Mouse (Mus musculus): ENCODE measurements around the gene Mknk1. TPM values are rescaled to one million over a fixed set of nuclear protein-coding genes. Genes with fewer than 3 reads are reported as not detected.

Mknk1 gene
- polyA plus RNA-seq, 1 experiment from 2014 or later: 20.4 TPM

DNA sequence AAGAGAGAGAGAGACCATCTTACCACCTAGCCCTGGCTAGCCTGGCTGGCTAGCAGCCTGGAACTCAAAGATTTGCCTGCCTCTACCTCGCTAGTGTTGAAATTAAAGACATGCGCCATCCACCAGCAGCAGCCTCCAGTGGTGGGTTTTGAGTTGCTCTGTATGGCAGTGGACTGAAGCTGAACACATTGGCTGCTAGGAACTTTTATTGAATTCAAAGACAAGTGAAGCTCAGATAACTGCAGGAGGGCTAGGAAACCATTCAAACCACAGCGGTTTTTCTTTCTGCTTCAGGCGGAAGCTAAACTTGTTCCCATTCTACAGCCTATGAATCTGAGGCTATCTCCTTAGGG is 11.5 kb upstream of the Mknk1 start:
- Histone ChIP-seq H3K4me2 (ENCODE audit: low read length) (peak overlapping the region; percentile 76), H3K4me3 (replicated peaks; ENCODE audit: low read depth, low read length) (peak overlapping the region; percentile 76), H3K27ac (peak overlapping the region; percentile 93), H3K9me3 (replicated peaks; ENCODE audit: low read length) (no peaks in the 10 kb centered on the region), H3K27me3 (ENCODE audit: insufficient read depth, low read length) (no peaks in the 10 kb centered on the region), H3K9ac (ENCODE audit: low read depth, low read length) (peak overlapping the region; percentile 85), H3K4me1 (replicated peaks; ENCODE audit: insufficient read depth, low read length) (0 out of 2 replicates have a peak, but pooled peaks cover 6% of the 10 kb centered on the region), H3K36me3 (ENCODE audit: insufficient read depth, low read length) (0 out of 2 replicates have a peak, but pooled peaks cover 9% of the 10 kb centered on the region)
- ATAC-seq (replicated peaks; ENCODE audit: low FRiP score, low read depth) (no peak), DNase-seq (ENCODE audit: low spot score) (no peak)
- WGBS: 7% methylated on average over 4 of the region's 4 CpGs
- TF ChIP-seq CTCF (IDR thresholded peaks at IDR 0.05; ENCODE audit: low read depth): no peak

DNA sequence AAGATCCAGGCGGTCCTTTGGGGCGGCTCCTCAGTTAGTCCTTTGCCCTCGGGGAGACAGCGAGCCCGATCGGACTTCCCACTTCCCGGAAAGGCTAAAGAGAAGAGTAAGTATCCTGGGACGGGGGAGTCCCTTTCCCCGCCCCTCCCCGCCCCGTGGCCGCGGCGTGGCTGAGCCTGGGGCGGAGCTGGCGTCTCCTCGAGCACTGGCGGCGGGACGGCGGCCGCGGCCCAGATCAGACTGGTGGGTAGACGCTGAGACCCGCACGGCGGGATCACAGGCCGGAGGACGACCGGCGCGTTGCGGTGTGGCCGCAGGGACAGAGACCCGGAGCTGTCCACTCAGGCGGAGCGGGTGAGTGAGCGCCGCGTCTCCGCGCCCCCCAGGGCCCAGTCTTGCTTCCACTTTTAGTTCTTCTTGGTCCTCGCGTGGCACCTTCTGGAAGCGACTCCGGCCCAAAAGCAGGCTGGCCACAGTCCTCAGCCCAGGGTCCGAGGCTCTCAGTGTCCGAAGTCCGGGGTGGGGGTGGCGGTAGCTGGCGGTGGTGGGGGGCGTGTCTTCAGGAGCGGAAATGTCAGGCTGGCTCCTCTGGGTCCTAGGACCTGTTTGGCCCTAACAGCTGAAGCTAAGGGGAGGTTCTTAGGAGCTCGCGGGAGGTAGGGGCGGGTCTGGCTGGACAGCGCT is 11.0 kb upstream of the Mknk1 start, which contains the start of gene Mob3c:
TSS of gene Mob3c (plus strand) at position 205 of the 684 bp plus-strand sequence.
- DNase-seq (ENCODE audit: low spot score): peak; percentile 95
- no peaks in the 10 kb centered on the region for H3K27me3 ChIP-seq (ENCODE audit: insufficient read depth, low read length)
- H3K36me3 ChIP-seq (ENCODE audit: insufficient read depth, low read length): 0 out of 2 replicates have a peak, but pooled peaks cover 9% of the 10 kb centered on the region
- peak within 1 kb of the TSS; percentile 76 for H3K4me2 ChIP-seq (ENCODE audit: low read length)
- peak within 1 kb of the TSS; percentile 93 for H3K27ac ChIP-seq
- H3K4me1 ChIP-seq (replicated peaks; ENCODE audit: insufficient read depth, low read length): 0 out of 2 replicates have a peak, but pooled peaks cover 6% of the 10 kb centered on the region
- peak; percentile 94 for ATAC-seq (replicated peaks; ENCODE audit: low FRiP score, low read depth)
- no peaks in the 10 kb centered on the region for H3K9me3 ChIP-seq (replicated peaks; ENCODE audit: low read length)
- WGBS: under 1% methylated on average over 56 of the region's 57 CpGs
- TF ChIP-seq CTCF (IDR thresholded peaks at IDR 0.05; ENCODE audit: low read depth): no peak
- peak within 1 kb of the TSS; percentile 85 for H3K9ac ChIP-seq (ENCODE audit: low read depth, low read length)
- peak within 1 kb of the TSS; percentile 76 for H3K4me3 ChIP-seq (replicated peaks; ENCODE audit: low read depth, low read length)

DNA sequence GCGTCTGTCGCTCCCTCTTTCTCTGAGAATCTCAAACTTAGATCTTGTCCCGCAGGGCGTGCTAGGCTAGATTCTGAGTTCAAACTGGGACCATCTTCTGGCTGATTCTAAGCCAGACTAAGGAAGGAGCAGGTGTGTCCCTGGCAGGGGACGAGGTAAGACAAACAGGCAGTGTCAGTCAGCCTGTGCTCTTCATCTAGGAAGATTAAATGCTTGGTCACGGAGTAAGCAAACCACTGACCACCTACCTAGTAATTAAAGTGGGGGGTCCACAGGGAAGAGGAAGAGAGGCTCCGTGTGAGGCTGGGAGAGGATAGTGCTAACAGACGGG is 10.5 kb upstream of the Mknk1 start:
- Histone ChIP-seq H3K27me3 (ENCODE audit: insufficient read depth, low read length) (no peaks in the 10 kb centered on the region), H3K27ac (no peak overlapping the region), H3K9ac (ENCODE audit: low read depth, low read length) (peak overlapping the region; percentile 27; the same call in 1 of the 2 replicates), H3K9me3 (replicated peaks; ENCODE audit: low read length) (no peaks in the 10 kb centered on the region), H3K4me2 (ENCODE audit: low read length) (peak overlapping the region; percentile 76), H3K4me3 (replicated peaks; ENCODE audit: low read depth, low read length) (peak overlapping the region; percentile 76), H3K36me3 (ENCODE audit: insufficient read depth, low read length) (0 out of 2 replicates have a peak, but pooled peaks cover 9% of the 10 kb centered on the region), H3K4me1 (replicated peaks; ENCODE audit: insufficient read depth, low read length) (0 out of 2 replicates have a peak, but pooled peaks cover 6% of the 10 kb centered on the region)
- 4% methylated on average over 8 of the region's 8 CpGs for WGBS
- ATAC-seq (replicated peaks; ENCODE audit: low FRiP score, low read depth) (peak; percentile 34), DNase-seq (ENCODE audit: low spot score) (no peak)
- TF ChIP-seq CTCF (IDR thresholded peaks at IDR 0.05; ENCODE audit: low read depth): no peak

DNA sequence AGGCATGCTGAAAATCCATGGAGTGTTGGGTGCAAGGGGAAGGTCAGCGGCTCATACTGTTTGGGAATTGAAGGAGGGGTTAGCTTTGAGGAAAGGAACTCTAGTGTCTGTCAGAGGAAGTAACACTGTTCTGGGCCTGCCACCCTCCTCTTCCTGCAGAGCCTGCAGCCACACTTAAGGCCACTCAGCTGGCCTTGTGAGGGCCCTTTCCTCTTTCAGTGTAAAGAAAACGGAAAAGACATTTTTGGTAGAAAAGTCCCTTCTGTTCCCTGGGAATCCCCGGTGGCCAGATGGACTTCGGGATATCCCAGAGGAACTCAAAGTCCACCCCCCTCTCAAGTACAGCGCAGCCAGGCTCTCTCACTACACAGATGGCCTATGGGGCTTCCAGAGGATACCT is 8.5 kb upstream of the Mknk1 start:
- no peak for ATAC-seq (replicated peaks; ENCODE audit: low FRiP score, low read depth)

DNA sequence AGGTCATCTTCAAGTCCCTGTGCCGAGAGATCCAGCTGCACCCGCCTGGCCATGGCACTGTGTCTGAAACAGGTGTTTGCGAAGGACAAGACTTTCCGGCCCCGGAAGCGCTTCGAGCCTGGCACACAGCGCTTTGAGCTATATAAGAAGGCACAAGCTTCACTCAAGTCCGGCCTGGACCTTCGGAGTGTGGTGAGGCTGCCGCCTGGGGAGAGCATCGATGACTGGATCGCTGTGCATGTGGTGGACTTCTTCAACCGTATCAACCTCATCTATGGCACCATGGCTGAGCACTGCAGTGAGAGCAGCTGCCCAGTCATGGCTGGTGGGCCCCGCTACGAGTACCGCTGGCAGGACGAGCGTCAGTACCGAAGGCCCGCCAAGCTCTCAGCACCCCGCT is 7.8 kb upstream of the Mknk1 start:
- ATAC-seq (replicated peaks; ENCODE audit: low FRiP score, low read depth) (no peak), DNase-seq (ENCODE audit: low spot score) (no peak)
- Histone ChIP-seq H3K4me1 (replicated peaks; ENCODE audit: insufficient read depth, low read length) (0 out of 2 replicates have a peak, but pooled peaks cover 6% of the 10 kb centered on the region), H3K4me2 (ENCODE audit: low read length) (no peak overlapping the region), H3K36me3 (ENCODE audit: insufficient read depth, low read length) (peaks cover 17% of the 10 kb centered on the region; the same call in 1 of the 2 replicates), H3K9ac (ENCODE audit: low read depth, low read length) (no peak overlapping the region), H3K27ac (no peak overlapping the region), H3K4me3 (replicated peaks; ENCODE audit: low read depth, low read length) (no peak overlapping the region), H3K27me3 (ENCODE audit: insufficient read depth, low read length) (no peaks in the 10 kb centered on the region), H3K9me3 (replicated peaks; ENCODE audit: low read length) (no peaks in the 10 kb centered on the region)
- no peak for TF ChIP-seq CTCF (IDR thresholded peaks at IDR 0.05; ENCODE audit: low read depth)
- WGBS: 94% methylated on average over 22 of the region's 22 CpGs

More for the DNA sequence above, 8.5 kb upstream of the Mknk1 start:
- Histone ChIP-seq H3K9me3 (replicated peaks; ENCODE audit: low read length) (no peaks in the 10 kb centered on the region), H3K4me1 (replicated peaks; ENCODE audit: insufficient read depth, low read length) (0 out of 2 replicates have a peak, but pooled peaks cover 6% of the 10 kb centered on the region), H3K9ac (ENCODE audit: low read depth, low read length) (no peak overlapping the region), H3K27ac (no peak overlapping the region), H3K4me3 (replicated peaks; ENCODE audit: low read depth, low read length) (no peak overlapping the region), H3K27me3 (ENCODE audit: insufficient read depth, low read length) (no peaks in the 10 kb centered on the region), H3K36me3 (ENCODE audit: insufficient read depth, low read length) (peaks cover 17% of the 10 kb centered on the region; the same call in 1 of the 2 replicates), H3K4me2 (ENCODE audit: low read length) (no peak overlapping the region)
- WGBS: 61% methylated on average over 5 of the region's 5 CpGs
- TF ChIP-seq CTCF (IDR thresholded peaks at IDR 0.05; ENCODE audit: low read depth): no peak
- DNase-seq (ENCODE audit: low spot score): no peak

DNA sequence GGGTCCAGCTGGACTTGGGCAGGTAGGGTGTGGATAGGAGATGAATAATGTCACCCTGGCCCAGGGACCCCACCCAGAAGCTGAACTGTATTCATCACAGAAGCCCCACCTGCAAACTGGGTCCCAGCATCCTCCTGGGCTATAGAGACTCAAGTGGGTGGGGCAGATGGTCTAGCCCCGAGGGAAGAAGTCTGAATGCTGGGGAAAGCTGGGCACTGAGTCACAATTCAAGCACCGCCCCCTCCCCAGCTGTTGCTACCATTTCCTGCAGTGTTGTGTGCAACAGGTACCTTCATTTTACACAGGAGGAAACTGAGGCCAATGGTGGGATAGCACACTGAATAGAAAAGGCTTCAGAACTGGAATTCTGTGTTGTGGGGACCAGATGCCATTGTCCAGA is 7.0 kb upstream of the Mknk1 start:
- Histone ChIP-seq H3K9me3 (replicated peaks; ENCODE audit: low read length) (no peaks in the 10 kb centered on the region), H3K4me3 (replicated peaks; ENCODE audit: low read depth, low read length) (no peak overlapping the region), H3K4me1 (replicated peaks; ENCODE audit: insufficient read depth, low read length) (0 out of 2 replicates have a peak, but pooled peaks cover 6% of the 10 kb centered on the region), H3K4me2 (ENCODE audit: low read length) (no peak overlapping the region), H3K27me3 (ENCODE audit: insufficient read depth, low read length) (no peaks in the 10 kb centered on the region), H3K9ac (ENCODE audit: low read depth, low read length) (no peak overlapping the region), H3K36me3 (ENCODE audit: insufficient read depth, low read length) (peaks cover 17% of the 10 kb centered on the region; the same call in 1 of the 2 replicates), H3K27ac (no peak overlapping the region)
- 54% methylated on average over 2 of the region's 2 CpGs for WGBS
- DNase-seq (ENCODE audit: low spot score) (no peak), ATAC-seq (replicated peaks; ENCODE audit: low FRiP score, low read depth) (no peak)
- TF ChIP-seq CTCF (IDR thresholded peaks at IDR 0.05; ENCODE audit: low read depth): no peak

All from kidney, postnatal 0 days (tissue).